Mouse (Mus musculus) gastrocnemius, adult 2 months (tissue): ENCODE measurements at regions not wholly inside any gene's neighbourhood (a gene's known extent, or its start where the extent isn't known, plus 50 kb on each side); places are given as distances from the start of the nearest gene placed in this dataset.

Source experiments
- DNase-seq: peaks from one replicate; pipeline ENCODE4 v3.0.0; 2022
- H3K27ac ChIP-seq: fragments of 200-600 bp; 2 replicates; pipeline ENCODE4 v1.8.1; 2022; ENCODE audit warnings: mild to moderate bottlenecking
- H3K4me3 ChIP-seq: fragments of 200-600 bp; 2 replicates; pipeline ENCODE4 v1.8.1; 2022; ENCODE audit warnings: mild to moderate bottlenecking, moderate library complexity
- CTCF ChIP-seq: fragments of 200-600 bp; IDR thresholded peaks from 2 replicates; pipeline ENCODE4 v1.8.1; 2022; ENCODE audit warnings: antibody characterized with exemption, mild to moderate bottlenecking, moderate library complexity
- intact Hi-C: fragments of 180-260 bp; cut with DNase I; formaldehyde crosslinking; loops from one replicate; pipeline ENCODE4 v1.15.1; 2025

DNA sequence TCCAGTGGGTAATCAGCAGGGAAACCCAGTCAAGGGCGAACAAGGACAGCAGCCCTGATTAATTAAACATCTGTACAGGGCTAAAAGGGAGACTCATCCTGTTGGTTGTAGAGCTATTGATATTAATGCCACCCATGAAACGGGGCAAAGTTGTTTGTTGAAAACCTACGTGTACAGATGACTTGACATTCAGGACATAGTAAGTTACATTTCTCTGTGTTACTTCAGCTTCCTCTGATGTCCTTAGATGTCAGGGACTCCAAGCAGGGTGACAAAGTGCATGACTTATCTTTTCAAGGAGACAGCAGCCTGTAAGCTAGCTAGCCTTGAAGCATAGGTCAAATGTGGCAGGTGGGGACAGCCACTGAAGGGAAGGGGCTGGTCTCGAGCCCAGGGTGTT lies 390.5 kb downstream of the Ccdc171 start:
- intact Hi-C loops, result no loop called here
- no peak for TF ChIP-seq CTCF
- no peak for DNase-seq
- no peak overlapping the region for H3K27ac ChIP-seq
- no peak overlapping the region for H3K4me3 ChIP-seq

DNA sequence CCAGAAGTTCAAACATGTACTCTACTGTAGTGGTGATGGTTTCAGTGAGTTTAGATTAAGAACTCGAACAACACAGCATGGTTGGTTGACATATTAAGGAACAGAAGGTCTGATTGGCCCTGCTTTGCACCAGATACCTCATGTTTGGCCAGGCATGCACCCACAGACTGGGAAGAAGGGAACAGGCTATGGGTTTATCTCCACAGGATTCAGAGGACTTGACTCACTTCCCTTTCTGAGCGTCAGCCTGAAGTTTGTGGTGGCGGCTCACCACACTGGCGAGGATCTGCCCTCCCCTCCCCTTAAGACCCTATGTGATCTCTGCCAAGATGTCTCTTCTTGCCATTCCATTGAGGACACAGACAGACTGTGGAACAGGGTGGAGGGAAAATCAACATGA lies 391.7 kb downstream of the Ccdc171 start:
- no peak for DNase-seq
- intact Hi-C loops, result no loop called here
- Histone ChIP-seq H3K4me3 (no peak overlapping the region), H3K27ac (no peak overlapping the region)
- TF ChIP-seq CTCF, result no peak

- no peak overlapping the region for H3K27ac ChIP-seq
- DNase-seq, result no peak
- no peak for TF ChIP-seq CTCF
- intact Hi-C loops, result no loop called here
- H3K4me3 ChIP-seq, result no peak overlapping the region
Observed at GRCm38 (mm10) chr4:83918093-83918492, 392.7 kb downstream of the Ccdc171 start.

DNA sequence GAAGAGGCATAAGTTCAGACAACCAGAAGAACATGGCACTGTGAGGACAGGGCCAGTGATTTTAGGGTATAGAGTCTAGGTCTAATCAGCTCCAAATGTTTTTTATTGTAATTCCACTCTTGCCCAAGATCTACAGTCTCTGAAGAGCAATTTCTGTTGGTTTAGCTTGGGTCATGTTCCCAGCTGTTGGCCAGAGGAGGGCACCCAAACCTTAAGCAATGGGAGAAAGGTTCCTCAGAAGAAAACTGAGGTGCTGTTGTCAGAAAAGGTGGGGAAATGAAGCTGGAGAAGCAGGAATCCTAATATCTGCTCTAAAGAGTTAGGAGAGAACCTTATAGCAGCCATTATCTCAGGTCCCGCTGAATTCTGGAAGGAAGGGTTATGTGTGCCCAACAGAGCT lies 393.7 kb downstream of the Ccdc171 start:
- H3K27ac ChIP-seq, result no peak overlapping the region
- no peak for DNase-seq
- intact Hi-C loops, result no loop called here
- no peak overlapping the region for H3K4me3 ChIP-seq
- TF ChIP-seq CTCF, result peak; percentile 47

DNA sequence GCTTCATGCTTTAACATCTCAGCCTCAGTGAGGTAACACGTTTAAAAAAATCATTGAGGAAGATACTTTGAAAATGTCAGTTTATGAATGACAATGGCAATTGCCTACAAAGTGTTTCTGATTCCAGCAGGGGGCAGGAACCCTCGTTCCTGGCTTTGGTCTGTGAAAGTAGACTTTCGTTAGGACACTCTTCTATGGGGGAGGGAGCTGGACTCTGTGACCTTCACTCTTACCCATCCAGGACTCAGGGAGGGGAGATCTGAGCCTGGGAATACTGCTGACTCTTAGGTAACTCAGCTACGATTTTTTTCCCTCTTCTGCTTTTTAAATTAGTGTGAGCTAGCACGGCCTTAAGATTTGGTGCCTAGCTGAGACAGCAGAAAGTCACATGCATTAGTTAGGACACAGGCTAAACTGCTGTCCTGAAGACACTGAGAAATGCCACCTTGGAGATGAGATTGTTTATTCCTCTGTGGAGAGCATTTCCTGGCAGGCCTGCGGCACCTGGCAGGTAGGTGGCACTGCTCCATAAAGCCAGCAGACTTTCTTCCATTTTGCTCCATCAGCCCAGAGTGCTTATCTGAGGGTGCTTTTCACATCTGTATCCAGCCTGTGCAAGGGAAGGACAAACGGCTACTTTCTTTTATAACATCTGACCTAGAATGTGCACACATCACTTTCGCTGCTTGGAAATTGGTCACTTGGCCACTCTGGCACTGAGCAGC lies 399.9 kb downstream of the Ccdc171 start:
- no peak for DNase-seq
- peak; percentile 26; the same call in 1 of the 2 replicates for TF ChIP-seq CTCF
- intact Hi-C loops, result no loop called here
- Histone ChIP-seq H3K4me3 (no peak overlapping the region), H3K27ac (no peak overlapping the region)

- Histone ChIP-seq H3K4me3 (no peak overlapping the region), H3K27ac (no peak overlapping the region)
- no peak for TF ChIP-seq CTCF
- DNase-seq, result no peak
- intact Hi-C loops, result no loop called here
Observed at GRCm38 (mm10) chr4:83926195-83926731, 400.9 kb downstream of the Ccdc171 start.

DNA sequence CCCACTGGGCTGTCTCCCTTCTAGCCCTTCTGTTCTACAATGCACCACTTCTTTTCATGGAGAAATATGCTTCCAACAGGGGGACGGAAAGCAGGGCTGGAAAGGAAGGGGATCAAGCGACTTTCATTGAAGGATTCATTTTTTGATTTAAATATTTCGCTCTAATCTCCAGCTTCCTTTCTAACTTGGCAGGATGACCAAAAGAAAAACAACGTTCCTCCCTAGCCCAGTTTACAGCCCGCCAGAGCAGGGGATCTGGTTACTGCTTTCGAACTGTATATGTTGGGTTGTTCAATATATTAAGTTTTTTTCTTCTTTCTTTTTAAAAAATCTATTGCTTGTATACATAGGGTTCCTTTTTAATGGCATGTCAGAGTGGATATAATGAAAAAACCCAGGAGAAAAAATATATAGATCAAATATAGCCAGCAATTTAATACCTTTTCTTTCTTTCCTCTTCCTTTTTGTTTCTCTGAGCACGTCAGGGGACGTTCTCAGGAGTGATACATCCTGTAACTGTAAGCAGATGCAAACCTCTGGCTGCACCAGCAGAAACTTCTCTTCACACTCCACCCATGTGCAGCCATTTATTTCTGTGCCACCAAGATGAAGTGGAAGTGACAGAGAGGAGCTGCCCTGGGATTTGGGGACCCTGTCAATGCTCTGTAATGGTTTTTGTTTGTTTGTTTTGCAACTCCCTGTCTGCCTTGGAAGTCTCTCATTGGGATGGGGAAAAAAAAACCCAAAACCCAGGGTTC lies 406.7 kb downstream of the Ccdc171 start:
- intact Hi-C loops, result no loop called here
- Histone ChIP-seq H3K27ac (no peak overlapping the region), H3K4me3 (no peak overlapping the region)
- no peak for TF ChIP-seq CTCF
- no peak for DNase-seq

DNA sequence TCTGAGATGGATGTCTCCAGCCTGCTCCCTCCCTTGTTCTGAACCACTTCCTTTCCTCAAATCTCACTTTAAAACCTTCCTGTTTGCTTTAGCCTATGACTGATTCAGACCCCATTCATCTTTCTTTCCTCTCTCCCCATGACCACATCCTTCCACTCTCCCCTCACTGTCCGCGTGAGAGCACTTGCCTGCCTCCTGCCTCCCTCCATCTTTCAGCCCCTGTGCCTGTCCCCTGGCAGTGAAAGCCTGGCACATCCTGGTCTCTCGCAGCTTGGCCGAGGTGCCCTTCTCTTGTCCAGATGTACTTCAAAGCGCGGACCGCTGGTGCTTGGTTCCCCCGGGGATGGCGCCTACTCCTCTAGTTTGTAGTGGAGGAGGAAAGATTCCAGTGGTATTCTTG lies 416.3 kb downstream of the Ccdc171 start:
- TF ChIP-seq CTCF, result no peak
- intact Hi-C loops, result no loop called here
- Histone ChIP-seq H3K27ac (no peak overlapping the region), H3K4me3 (no peak overlapping the region)
- DNase-seq, result no peak

DNA sequence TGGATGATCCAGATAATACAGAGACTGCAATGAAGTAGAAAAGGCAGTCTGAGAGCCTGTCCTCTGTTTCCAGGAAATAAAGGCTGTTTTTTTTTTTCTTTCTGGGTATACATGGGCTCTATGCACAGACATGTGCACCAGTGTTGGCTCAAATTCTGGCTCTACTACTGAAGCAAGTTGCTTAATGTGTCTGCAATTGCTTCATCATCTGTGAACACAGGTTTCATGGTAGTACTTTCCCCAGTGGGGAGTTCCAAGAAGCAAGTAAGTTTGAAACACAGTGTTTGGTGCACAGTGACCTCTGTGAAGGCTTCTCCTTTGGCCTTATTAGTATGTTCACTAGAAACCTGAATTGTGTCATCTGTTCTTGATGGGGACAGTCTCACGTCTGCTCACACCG lies 424.3 kb downstream of the Ccdc171 start:
- Histone ChIP-seq H3K27ac (no peak overlapping the region), H3K4me3 (no peak overlapping the region)
- TF ChIP-seq CTCF, result no peak
- DNase-seq, result no peak
- intact Hi-C loops, result no loop called here

DNA sequence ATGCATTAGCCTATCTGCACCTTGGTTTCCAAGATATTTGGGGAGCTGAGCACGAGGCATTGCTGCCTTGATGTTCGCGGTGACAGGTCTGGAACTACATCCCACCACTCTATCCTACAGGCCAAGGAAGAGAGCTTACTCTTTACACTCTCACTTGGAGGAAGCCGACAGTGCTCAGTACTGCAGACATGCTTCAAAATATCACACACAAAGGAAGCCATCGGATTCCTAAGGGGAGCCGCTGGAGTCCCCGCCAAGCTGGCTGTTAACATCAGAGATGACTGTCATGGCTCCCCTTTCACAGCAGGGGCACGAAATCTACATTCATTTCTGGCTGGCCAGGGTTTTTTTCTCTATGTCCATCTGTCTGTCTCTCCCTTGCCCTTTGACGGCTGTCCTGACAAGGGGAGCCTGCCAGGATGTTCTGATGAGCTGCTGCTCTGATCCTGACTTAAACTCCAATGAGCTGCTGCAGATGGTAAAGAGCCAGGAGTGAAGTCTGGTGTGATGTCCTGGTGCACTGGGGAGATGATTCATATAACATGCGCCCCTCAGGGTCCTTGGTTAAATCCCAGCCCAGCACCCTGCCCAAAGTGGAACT lies 425.6 kb downstream of the Ccdc171 start:
- intact Hi-C loops, result no loop called here
- no peak overlapping the region for H3K27ac ChIP-seq
- no peak overlapping the region for H3K4me3 ChIP-seq
- no peak for TF ChIP-seq CTCF
- no peak for DNase-seq

- TF ChIP-seq CTCF, result no peak
- DNase-seq, result no peak
- intact Hi-C loops, result no loop called here
- no peak overlapping the region for H3K4me3 ChIP-seq
- no peak overlapping the region for H3K27ac ChIP-seq
Observed at GRCm38 (mm10) chr4:83956252-83956904, 431.0 kb downstream of the Ccdc171 start.

- Histone ChIP-seq H3K27ac (no peak overlapping the region), H3K4me3 (no peak overlapping the region)
- DNase-seq, result no peak
- intact Hi-C loops, result no loop called here
- TF ChIP-seq CTCF, result no peak
Observed at GRCm38 (mm10) chr4:83957217-83957692, 431.9 kb downstream of the Ccdc171 start.
